Mouse (Mus musculus): ENCODE data around the gene Lcn11.

Lcn11 gene

DNA sequence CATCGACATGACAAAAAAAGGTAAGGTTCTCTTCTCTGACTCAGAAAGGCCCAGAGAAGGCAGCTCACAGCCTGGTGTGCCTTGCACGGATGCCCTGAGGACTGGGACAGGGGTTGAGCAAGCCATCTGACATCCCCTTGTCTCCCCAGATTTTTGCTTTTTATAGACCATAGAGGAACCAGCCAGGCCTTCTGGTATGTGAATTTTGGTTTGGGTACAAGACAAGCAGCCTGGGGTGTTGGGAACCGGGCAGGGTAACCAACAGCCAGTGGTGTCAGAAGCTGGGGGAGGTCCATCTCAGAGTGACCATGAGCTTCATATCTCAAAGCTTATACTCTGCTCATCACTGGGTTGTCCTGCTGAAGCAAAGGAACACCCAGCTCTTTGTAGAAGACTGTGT, 47.9 kb downstream of the Lcn11 start:
- no peak for DNase-seq (ENCODE audit: low spot score in 2 of 2)

DNA sequence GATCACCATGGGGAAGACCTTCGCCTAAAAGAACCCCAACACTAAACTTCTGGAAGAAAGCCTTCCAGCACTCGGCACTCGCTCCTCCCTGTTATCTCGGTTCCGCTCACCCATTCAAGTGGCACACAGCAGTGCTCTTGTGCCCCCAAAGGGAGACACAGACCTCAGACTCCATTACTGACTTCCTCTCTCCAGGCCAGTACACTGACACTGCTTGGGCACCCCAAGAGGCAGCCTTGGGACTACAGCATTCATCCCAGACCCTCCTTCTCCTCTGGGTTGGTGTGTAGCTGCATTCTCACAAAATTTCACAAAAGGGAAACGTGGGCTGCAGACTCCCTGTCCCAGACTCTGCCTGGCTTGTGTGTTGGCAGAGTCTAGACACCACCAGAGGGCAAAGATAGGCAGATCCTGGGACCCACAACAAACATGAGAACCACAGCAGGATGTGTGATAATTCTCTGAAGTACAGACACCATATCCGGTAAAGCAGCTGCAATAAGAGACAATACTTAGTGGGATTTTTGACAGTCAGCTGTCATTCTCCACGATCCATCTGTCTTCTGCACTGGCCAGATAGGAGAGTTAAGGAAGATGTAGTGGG, 51.6 kb downstream of the Lcn11 start:
- DNase-seq (ENCODE audit: low spot score in 2 of 2) = no peak
